ENCODE assay signal across 8 mouse cellular contexts in the genomic region with DNA sequence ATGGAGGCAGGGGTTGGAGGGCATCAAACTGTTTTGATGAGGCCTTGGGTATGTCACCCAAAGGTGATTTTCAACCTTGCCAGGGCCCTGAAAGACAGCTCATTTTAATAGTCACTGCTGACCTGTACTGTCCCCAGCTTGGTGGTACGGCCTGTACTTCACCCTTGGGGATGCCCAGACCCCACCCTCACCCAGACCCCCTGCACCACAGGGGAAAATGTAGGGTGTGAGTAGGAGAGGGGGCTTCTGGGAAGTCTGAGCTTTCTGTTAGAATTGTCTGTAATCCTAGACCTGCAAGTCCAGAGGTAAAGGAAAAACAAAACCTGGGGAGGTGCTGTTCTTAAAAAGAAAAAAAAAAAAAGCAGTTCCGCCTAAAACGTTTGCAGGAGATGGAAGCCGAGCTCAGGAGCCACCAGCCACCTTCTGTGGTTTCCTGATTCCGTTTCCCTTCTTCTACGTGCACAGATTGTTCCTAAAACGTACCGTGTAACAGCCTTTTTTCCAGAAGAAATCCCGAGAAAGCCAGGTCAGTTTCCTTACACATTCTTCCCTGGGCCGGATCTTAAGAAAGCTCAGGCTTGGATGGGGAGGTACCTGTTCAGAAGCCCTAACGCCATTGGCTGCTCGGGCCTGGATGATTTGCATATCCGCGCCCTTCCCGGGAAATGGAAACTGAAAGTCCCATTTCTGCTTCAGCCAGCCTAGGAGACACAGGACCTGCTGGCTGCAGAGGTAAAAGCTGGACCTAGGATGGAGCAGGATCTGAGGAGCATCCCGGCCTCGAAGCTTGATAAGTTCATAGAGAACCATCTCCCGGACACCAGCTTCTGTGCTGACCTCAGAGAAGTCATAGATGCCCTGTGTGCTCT. TPM values are rescaled to one million over a fixed set of nuclear protein-coding genes. Genes with fewer than 3 reads are reported as not detected.
DNase-seq lines count a peak whose midpoint lies in the region; ATAC-seq and TF ChIP-seq lines count a peak whose summit lies in the region.

A gene (minus strand): TSS at position 564 of the 869 bp plus-strand sequence.

- H3K27ac ChIP-seq in MEL (ENCODE audit: control insufficient read depth, low read depth, low read length): no peak within 1 kb of the TSS
- peak within 1 kb of the TSS; percentile 51; the same call in 1 of the 2 replicates for H3K27ac ChIP-seq in forebrain, postnatal 0 days (ENCODE audit: low read depth, low read length)
- peak within 1 kb of the TSS; percentile 59 for H3K27ac ChIP-seq in lung, embryonic 15.5 days

- ATAC-seq in forebrain, postnatal 0 days: peak; percentile 95
- ATAC-seq in lung, embryonic 15.5 days (ENCODE audit: borderline replicate concordance, extremely low read depth, low FRiP score, low TSS enrichment): peak; percentile 71; the same call in 1 of the 2 replicates

- no peak; a peak in 1 of 4 replicates for TF ChIP-seq EP300 in MEL (IDR thresholded peaks at IDR 0.05; ENCODE audit: low read depth in 1 of 2, low read length in 2 of 2)

- H3K4me1 ChIP-seq in MEL (ENCODE audit: control insufficient read depth in 1 of 2, insufficient read depth in 2 of 2, low read length in 2 of 2): peaks cover 2 to 9% of the 10 kb centered on the region in 2 experiments; a peak in 2 of 4 replicates
- peaks cover 4% of the 10 kb centered on the region; the same call in 1 of the 2 replicates for H3K4me1 ChIP-seq in forebrain, postnatal 0 days (ENCODE audit: insufficient read depth)
- H3K4me1 ChIP-seq in lung, embryonic 15.5 days: peaks cover 10% of the 10 kb centered on the region; the same call in 1 of the 2 replicates

- DNase-seq in MEL (ENCODE audit: low read depth, low spot score): peak; percentile 93
- peak; percentile 76 to 87 for DNase-seq in cerebellum, adult 18-20 months
- DNase-seq in forebrain, postnatal 0 days: peak; percentile 83
- DNase-seq in heart, postnatal 4 days: peak; percentile 82
- peak; percentile 56 to 67 for DNase-seq in layer of hippocampus, adult 8-10 months (ENCODE audit: low spot score in 2 of 2)
- peak; percentile 78 for DNase-seq in ovary, adult 18-20 months (ENCODE audit: low spot score)
- peak; percentile 86 for DNase-seq in thymus, postnatal 0 days (ENCODE audit: low spot score)

- no peaks in the 10 kb centered on the region for H3K9me3 ChIP-seq in MEL (replicated peaks; ENCODE audit: insufficient read depth, low read length)
- H3K9me3 ChIP-seq in forebrain, postnatal 0 days (ENCODE audit: low read length): no peaks in the 10 kb centered on the region
- no peaks in the 10 kb centered on the region for H3K9me3 ChIP-seq in lung, embryonic 15.5 days

- TF ChIP-seq POLR2A in MEL (IDR thresholded peaks at IDR 0.05; ENCODE audit: control insufficient read depth in 1 of 2, insufficient read depth in 1 of 2, low read depth in 1 of 2, low read length in 2 of 2, poor library complexity in 1 of 2): peak in 1 of 2 experiments; percentile 63; a peak in 2 of 4 replicates

- no peaks in the 10 kb centered on the region for H3K27me3 ChIP-seq in MEL (ENCODE audit: control insufficient read depth in 1 of 2, insufficient read depth in 2 of 2, low read length in 2 of 2)
- H3K27me3 ChIP-seq in forebrain, postnatal 0 days (ENCODE audit: insufficient read depth, low read length): no peaks in the 10 kb centered on the region
- no peaks in the 10 kb centered on the region for H3K27me3 ChIP-seq in lung, embryonic 15.5 days

- no peaks in the 10 kb centered on the region for H3K79me2 ChIP-seq in MEL (ENCODE audit: control insufficient read depth, insufficient read depth, low read length, poor library complexity)

- 5% methylated on average over 18 of the region's 18 CpGs for WGBS in forebrain, postnatal 0 days
- WGBS in lung, embryonic 15.5 days: 3% methylated on average over 18 of the region's 18 CpGs

- H3K36me3 ChIP-seq in MEL (ENCODE audit: control insufficient read depth in 1 of 2, insufficient read depth in 2 of 2, low read length in 2 of 2): no peaks in the 10 kb centered on the region
- no peaks in the 10 kb centered on the region for H3K36me3 ChIP-seq in forebrain, postnatal 0 days (ENCODE audit: insufficient read depth)
- H3K36me3 ChIP-seq in lung, embryonic 15.5 days: no peaks in the 10 kb centered on the region

- TF ChIP-seq CTCF in MEL (IDR thresholded peaks at IDR 0.05 in 2 of 3, conservative IDR thresholded peaks at IDR 0.05 in 1 of 3; ENCODE audit: control insufficient read depth in 1 of 3, insufficient read depth in 1 of 3, low read depth in 2 of 3, low read length in 3 of 3, poor library complexity in 1 of 3, severe bottlenecking in 1 of 3): no peak
- TF ChIP-seq CTCF in forebrain, postnatal 0 days (IDR thresholded peaks at IDR 0.05; ENCODE audit: low read depth): no peak

- peak within 1 kb of the TSS; percentile 66 for H3K9ac ChIP-seq in MEL (ENCODE audit: control insufficient read depth, low read depth, low read length, poor library complexity, severe bottlenecking)
- peak within 1 kb of the TSS; percentile 44 for H3K9ac ChIP-seq in forebrain, postnatal 0 days
- peak within 1 kb of the TSS; percentile 45 for H3K9ac ChIP-seq in lung, embryonic 15.5 days

- peak within 1 kb of the TSS; percentile 76 to 78 for H3K4me3 ChIP-seq in MEL (ENCODE audit: control insufficient read depth in 1 of 2, insufficient read depth in 1 of 2, low read depth in 2 of 2, low read length in 2 of 2)
- H3K4me3 ChIP-seq in forebrain, postnatal 0 days (ENCODE audit: low read depth, low read length): peak within 1 kb of the TSS; percentile 27
- peak within 1 kb of the TSS; percentile 44 for H3K4me3 ChIP-seq in lung, embryonic 15.5 days

- TF ChIP-seq RAD21 in MEL (IDR thresholded peaks at IDR 0.05; ENCODE audit: low read depth, low read length): no peak

- peak within 1 kb of the TSS; percentile 48 for H3K4me2 ChIP-seq in forebrain, postnatal 0 days (ENCODE audit: low read depth)
- peak within 1 kb of the TSS; percentile 67 for H3K4me2 ChIP-seq in lung, embryonic 15.5 days

TF ChIP-seq in MEL, 35 proteins besides CTCF, POLR2A, EP300 and RAD21:
- TF ChIP-seq POLR2AphosphoS5 (IDR thresholded peaks at IDR 0.05; ENCODE audit: borderline replicate concordance, low read depth, low read length) (no peak), NELFE (IDR thresholded peaks at IDR 0.05; ENCODE audit: low read depth, low read length) (peak; percentile 66), SMC3 (IDR thresholded peaks at IDR 0.05; ENCODE audit: low read depth, low read length) (no peak), TBP (IDR thresholded peaks at IDR 0.05; ENCODE audit: low read depth, low read length) (peak; percentile 54; the same call in 1 of the 2 replicates), ETS1 (IDR thresholded peaks at IDR 0.05; ENCODE audit: low read depth, low read length) (peak; percentile 38; the same call in 1 of the 2 replicates), HCFC1 (IDR thresholded peaks at IDR 0.05; ENCODE audit: low read depth, low read length) (peak; percentile 54; the same call in 1 of the 2 replicates), ZNF384 (IDR thresholded peaks at IDR 0.05; ENCODE audit: low read depth, low read length) (peak; percentile 95), POLR2AphosphoS2 (IDR thresholded peaks at IDR 0.05; ENCODE audit: low read length) (peak; percentile 47; the same call in 1 of the 2 replicates), ELF1 (IDR thresholded peaks at IDR 0.05; ENCODE audit: low read depth, low read length) (0 out of 2 replicates have a peak, but pooled peaks have one; percentile 52), SIN3A (IDR thresholded peaks at IDR 0.05; ENCODE audit: low read length) (peak; percentile 39; the same call in 1 of the 2 replicates), ZMIZ1 (IDR thresholded peaks at IDR 0.05; ENCODE audit: low read depth, low read length) (no peak), MEF2A (IDR thresholded peaks at IDR 0.05; ENCODE audit: extremely low read depth, insufficient replicate concordance, low read depth, low read length, poor library complexity, severe bottlenecking) (no peak), USF2 (IDR thresholded peaks at IDR 0.05; ENCODE audit: borderline replicate concordance in 1 of 2, insufficient read depth in 1 of 2, low read depth in 1 of 2, low read length in 2 of 2) (no peak), RCOR1 (IDR thresholded peaks at IDR 0.05; ENCODE audit: low read depth, low read length) (peak; percentile 12; the same call in 1 of the 2 replicates)

RNA-seq across cellular contexts. Expression of the gene that starts here (rescaled TPM):
- 0.65 and 0.85 TPM in 2 replicates for total RNA-seq in MEL (2012; rRNA removed)
- polyA plus RNA-seq in MEL (2012; ENCODE audit: insufficient read depth in 1 of 2, insufficient read length in 2 of 2, low read depth in 1 of 2, low replicate concordance in 2 of 2, missing spikeins in 1 of 2): 1 to 10 TPM in 1 of 2 experiments, not detected in 1; 1.8 TPM
- 0.69 and 1.8 TPM in 2 replicates for total RNA-seq in forebrain, postnatal 0 days (2014; rRNA removed)
- polyA plus RNA-seq in forebrain, postnatal 0 days (2015; fragmentation: Nextera tagmentation; extraction: Ambion mirVana): 0.63 and 0.80 TPM in 2 replicates
- total RNA-seq in heart, postnatal 4 days (2021): under 1 TPM; 0.36 to 0.91 TPM
- total RNA-seq in layer of hippocampus, adult 8-10 months (2022): 1 to 10 TPM in 1 of 4 experiments, under 1 TPM in 3; 0.12 to 1.2 (median 0.65) TPM
- 0.33 and 0.49 TPM in 2 replicates for polyA plus RNA-seq in lung, embryonic 15.5 days (2015; fragmentation: Nextera tagmentation; extraction: Ambion mirVana)
- polyA plus RNA-seq in thymus, postnatal 0 days (2015; fragmentation: Nextera tagmentation; extraction: Ambion mirVana): 1.9 and 2.1 TPM in 2 replicates

Comparison
In these comparisons a context has a peak if more than half of its experiments do, and no peak if none do; other contexts are left out.
1. Peak in DNase-seq in heart, postnatal 4 days; RNA of the gene not detected or under 1 TPM.
2. Peak in ATAC-seq, H3K4me3 ChIP-seq, H3K27ac ChIP-seq, H3K9ac ChIP-seq and H3K4me2 ChIP-seq in lung, embryonic 15.5 days; RNA of the gene not detected or under 1 TPM.
3. H3K4me3 ChIP-seq: peak in every context shown above with its lines; median percentile 77 in MEL; 44 in lung, embryonic 15.5 days; 27 in forebrain, postnatal 0 days.